Mouse (Mus musculus) frontal cortex, postnatal 14 days (tissue): Measurements from ENCODE around the gene Ppp1r9b.
A peak's percentile ranks its signal among the peaks of the same experiment; 100 is the strongest.
"Not testable (repeated sequence)": the region's sequence is repeated elsewhere in the genome, so short reads cannot be mapped to it uniquely, and the experiment has no call there.

Experiments used
- DNase-seq, 2 experiments: peaks; one replicate each; pipeline ENCODE4 v3.0.0; 2022; ENCODE audit warnings: low spot score in 2 of 2

Ppp1r9b gene

GRCm38 (mm10) chr11:94997596-94997995 is 6.8 kb downstream of the Ppp1r9b start:
- no peak for DNase-seq

GRCm38 (mm10) chr11:94998041-94998531 is 7.3 kb downstream of the Ppp1r9b start:
- peak in 1 of 2 experiments; percentile 51 for DNase-seq

- no peak for DNase-seq
These were observed 9.3 kb downstream of the Ppp1r9b start for GRCm38 (mm10) chr11:95000128-95000527.

- no peak for DNase-seq
These were observed 9.7 kb downstream of the Ppp1r9b start for GRCm38 (mm10) chr11:95000548-95000947.

- peak in 1 of 2 experiments; percentile 67 for DNase-seq
These were observed 10.2 kb downstream of the Ppp1r9b start for GRCm38 (mm10) chr11:95001058-95001457.

- DNase-seq = no peak
These were observed 10.9 kb downstream of the Ppp1r9b start for GRCm38 (mm10) chr11:95001584-95002347.

- DNase-seq = no peak
These were observed 11.9 kb downstream of the Ppp1r9b start for GRCm38 (mm10) chr11:95002705-95003104.

- DNase-seq = no peak
These were observed 13.5 kb downstream of the Ppp1r9b start for GRCm38 (mm10) chr11:95004136-95004936.

DNA sequence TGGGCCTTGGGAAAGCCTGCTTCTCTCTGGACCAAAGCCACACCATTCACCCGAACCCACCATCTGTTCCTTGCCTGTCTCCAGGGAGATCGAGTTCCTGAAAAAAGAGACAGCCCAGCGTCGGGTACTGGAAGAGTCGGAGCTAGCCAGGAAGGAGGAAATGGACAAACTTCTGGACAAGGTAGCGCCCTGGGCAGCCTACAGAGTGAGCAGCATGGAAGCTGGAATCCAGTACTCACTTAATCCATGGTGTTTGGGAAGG is 14.0 kb downstream of the Ppp1r9b start:
- no peak for DNase-seq

- DNase-seq = no peak
These were observed 15.2 kb downstream of the Ppp1r9b start for GRCm38 (mm10) chr11:95006038-95006437.

- DNase-seq = peak in 1 of 2 experiments; percentile 71
These were observed 15.8 kb downstream of the Ppp1r9b start for GRCm38 (mm10) chr11:95006525-95007219.

DNA sequence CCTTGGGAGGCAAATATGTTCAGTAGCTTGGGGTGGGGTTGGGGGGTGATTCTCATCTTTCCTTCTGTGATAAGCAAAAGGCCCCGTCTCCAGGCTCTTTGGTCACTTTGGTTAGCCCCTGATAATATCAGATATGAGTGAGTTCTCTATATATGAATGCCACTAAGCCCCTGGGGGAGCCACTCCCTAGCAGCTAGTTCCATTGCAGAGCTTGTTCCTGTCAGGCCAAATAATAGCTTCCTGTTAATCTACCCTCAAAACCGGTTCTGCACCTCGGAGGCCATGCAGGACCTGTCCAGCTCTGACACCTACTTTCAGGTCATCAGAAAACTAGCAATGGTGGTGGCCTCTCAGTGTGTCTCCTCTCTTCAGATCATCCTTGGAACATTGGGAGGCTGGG is 16.6 kb downstream of the Ppp1r9b start:
- no peak for DNase-seq

DNA sequence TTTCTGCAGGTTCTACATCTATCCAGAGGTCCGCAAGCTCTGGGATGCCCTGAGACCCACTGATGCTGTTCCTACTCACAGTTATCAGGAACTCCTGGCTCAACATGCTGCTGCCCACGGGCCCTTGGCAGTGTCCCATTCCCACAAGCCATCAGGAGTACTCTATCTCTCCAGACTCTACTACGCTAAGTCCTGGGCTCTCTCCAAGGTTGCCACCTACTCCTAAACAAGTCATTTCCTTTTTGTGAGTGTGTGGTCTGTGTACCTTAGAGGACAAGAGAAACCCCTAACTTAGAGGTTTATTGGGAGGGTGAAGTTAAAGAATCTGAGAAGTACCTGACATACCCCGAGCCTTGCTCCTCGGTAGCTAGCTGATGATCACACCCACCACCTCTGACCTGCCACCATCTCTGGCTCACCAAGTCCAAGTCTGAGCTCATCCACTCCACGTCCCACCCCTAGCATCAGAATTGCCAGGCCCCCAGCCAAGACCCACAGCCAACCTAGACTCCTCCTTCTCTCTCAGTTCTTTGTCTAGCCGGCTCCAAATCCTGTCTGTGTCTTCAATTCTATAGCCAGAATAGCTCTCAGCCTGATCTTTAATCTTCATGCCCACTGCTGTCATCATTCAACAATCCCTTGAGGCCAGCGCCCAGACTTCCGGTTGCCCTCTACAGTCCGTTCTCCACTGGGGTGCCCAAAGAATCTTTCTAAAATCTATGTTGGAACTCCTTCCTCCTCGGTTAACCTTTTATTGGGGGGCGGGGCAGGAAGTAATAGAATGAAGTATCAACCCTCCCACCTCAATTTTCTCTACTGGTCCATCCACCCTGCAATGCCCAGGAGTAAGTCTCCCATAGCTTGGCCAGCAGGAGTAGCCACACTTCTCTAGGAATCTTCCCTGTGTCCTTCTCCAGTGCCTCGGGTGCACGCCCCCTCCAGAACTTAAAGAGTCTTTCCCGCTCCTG is 18.1 kb downstream of the Ppp1r9b start:
- no peak for DNase-seq

DNA sequence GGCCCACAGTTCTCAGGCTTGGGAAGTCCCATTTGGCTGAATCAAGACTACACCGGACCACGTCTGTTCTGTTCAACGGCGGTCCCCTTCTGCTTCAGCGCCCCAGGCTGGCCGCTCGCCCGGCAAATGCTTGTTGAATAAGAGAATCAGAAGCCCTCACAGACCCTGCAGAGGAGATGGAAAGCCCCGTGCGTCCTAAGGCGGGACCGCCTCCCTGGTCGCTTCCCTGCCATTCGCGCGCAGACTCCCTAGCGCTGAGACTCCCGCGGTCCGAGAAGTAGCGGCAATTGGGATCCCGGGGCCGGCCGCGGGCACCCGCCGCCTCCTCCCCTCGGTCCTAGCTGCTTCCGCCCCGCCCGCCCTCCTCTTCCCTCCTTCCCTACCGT is 18.8 kb downstream of the Ppp1r9b start, which contains the start of gene Samd14:
Gene Samd14, plus strand, starts transcription at position 251 of the 386 bp plus-strand sequence.
- peak; percentile 61 to 62 for DNase-seq

- no peak for DNase-seq
These were observed 19.4 kb downstream of the Ppp1r9b start for GRCm38 (mm10) chr11:95010141-95010739.

GRCm38 (mm10) chr11:95010841-95011403 is 20.1 kb downstream of the Ppp1r9b start:
- not testable (repeated sequence) for DNase-seq

GRCm38 (mm10) chr11:95011416-95011815 is 20.6 kb downstream of the Ppp1r9b start:
- no peak for DNase-seq

DNA sequence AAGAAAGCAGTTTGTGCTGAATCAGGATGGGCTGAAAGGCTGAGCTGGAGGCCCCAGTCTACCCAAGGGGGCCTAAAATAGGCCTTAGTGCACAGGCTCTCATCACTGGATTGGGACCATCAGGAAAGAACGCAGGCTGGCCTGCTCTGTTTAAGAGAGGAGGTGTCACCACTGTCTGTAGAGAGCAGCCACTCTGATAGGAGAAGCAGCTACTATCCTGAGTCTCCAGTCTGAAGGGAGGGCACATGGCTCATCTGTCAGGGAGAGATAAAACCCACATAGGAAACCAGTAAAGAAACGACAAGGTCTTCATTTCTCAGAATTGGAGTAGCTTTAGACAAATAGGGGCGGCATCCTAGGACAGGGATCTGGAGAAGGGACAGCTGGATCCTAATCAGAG is 21.2 kb downstream of the Ppp1r9b start:
- no peak for DNase-seq

GRCm38 (mm10) chr11:95012487-95012886 is 21.7 kb downstream of the Ppp1r9b start:
- no peak for DNase-seq

- DNase-seq = no peak
These were observed 24.6 kb downstream of the Ppp1r9b start for GRCm38 (mm10) chr11:95015484-95015883.
